Mouse (Mus musculus) layer of hippocampus, postnatal 25 days (tissue): Measurements from ENCODE around the gene Rdh12. TPM values are rescaled to one million over a fixed set of nuclear protein-coding genes. Genes with fewer than 3 reads are reported as not detected.

ENCODE experiments used
- DNase-seq, 2 experiments: peaks; one replicate each; pipeline ENCODE4 v3.0.0; 2022; ENCODE audit warnings: mixed read lengths in 2 of 2, low spot score in 1 of 2; ENCODE audit errors: extremely low spot score in 1 of 2
- total RNA-seq, 2 experiments: library from RNA; stranded (reverse); gene quantifications; 2 replicates each; pipeline ENCODE4 v1.2.3; 2021

Rdh12 gene
- total RNA-seq, 2 experiments from 2014 or later, result 1.8 to 2.9 TPM

- no peak for DNase-seq
These were observed 39.4 kb downstream of the Rdh12 start for GRCm38 (mm10) chr12:79248110-79248509.

GRCm38 (mm10) chr12:79253294-79254053 lies 44.8 kb downstream of the Rdh12 start:
- DNase-seq, result no peak

- DNase-seq, result no peak
These were observed 46.3 kb downstream of the Rdh12 start for GRCm38 (mm10) chr12:79254975-79255374.

GRCm38 (mm10) chr12:79260154-79260553 lies 51.4 kb downstream of the Rdh12 start:
- no peak for DNase-seq

- peak in 1 of 2 experiments; percentile 62 for DNase-seq
These were observed 52.3 kb downstream of the Rdh12 start for GRCm38 (mm10) chr12:79261035-79261434.

Other genes starting within 250 kb of the Rdh12 start
- gene Tmem229b, start 201.3 kb upstream of the Rdh12 start, total RNA-seq, result 10 to 100 TPM; 34.4 to 39.9 TPM
- 10 to 100 TPM; 21.5 to 21.6 TPM for gene Plekhh1, start 179.8 kb upstream of the Rdh12 start, total RNA-seq
- 10 to 100 TPM; 10.1 to 10.9 TPM for gene Pigh, start 119.3 kb upstream of the Rdh12 start, total RNA-seq
- 1 to 10 TPM; 3.1 to 4.3 TPM for gene Arg2, start 78.1 kb upstream of the Rdh12 start, total RNA-seq
- gene Vti1b, start 36.2 kb upstream of the Rdh12 start, total RNA-seq, result 100 to 1,000 TPM; 147 to 174 TPM
- gene Rdh11, start 16.6 kb upstream of the Rdh12 start, total RNA-seq, result 10 to 100 TPM; 17.9 to 21.2 TPM
- gene Zfyve26, start 87.4 kb downstream of the Rdh12 start, total RNA-seq, result 10 to 100 TPM; 24.6 to 29.9 TPM
- gene Rad51b, start 88.4 kb downstream of the Rdh12 start, total RNA-seq, result under 1 TPM in 1 of 2 experiments, not detected in 1; 0.30 TPM